Mouse (Mus musculus): Measurements from ENCODE around the gene Mroh8. TPM values are rescaled to one million over a fixed set of nuclear protein-coding genes. Genes with fewer than 3 reads are reported as not detected.
A peak's percentile ranks its signal among the peaks of the same experiment; 100 is the strongest.
"Not testable (repeated sequence)": the region's sequence is repeated elsewhere in the genome, so short reads cannot be mapped to it uniquely, and the experiment has no call there.

The Mroh8 gene
- total RNA-seq, 2 experiments from 2014 or later = not detected

DNA sequence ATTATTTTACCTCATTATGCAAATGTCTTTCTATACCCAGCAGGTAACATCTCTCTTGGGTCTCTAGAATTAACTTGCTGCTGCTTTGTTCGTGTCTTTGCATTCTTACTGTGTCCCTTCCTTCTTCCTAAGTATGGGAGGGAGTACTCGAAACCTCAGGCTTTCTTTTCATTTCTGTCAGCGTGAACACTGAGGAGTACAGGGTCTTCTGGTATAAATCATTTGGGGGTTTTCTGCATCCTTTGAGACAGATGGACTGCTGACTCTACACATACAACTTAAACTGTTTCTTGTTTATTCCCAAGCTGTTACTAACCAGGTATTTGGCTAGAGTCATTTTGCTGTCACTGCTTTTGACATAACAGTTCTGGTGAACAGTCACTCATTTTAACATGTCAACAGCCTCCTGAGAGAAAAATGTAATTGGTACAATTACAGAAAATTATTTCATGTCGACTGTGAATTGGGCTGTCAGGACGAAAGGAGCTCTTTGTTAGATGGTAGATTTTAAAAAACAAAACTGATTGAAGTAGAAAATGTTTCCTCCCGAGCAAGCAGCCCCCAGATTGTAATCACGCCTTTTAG, 16.8 kb upstream of the Mroh8 start:
- intact Hi-C loops (cut with DNase I) = no loop called here

DNA sequence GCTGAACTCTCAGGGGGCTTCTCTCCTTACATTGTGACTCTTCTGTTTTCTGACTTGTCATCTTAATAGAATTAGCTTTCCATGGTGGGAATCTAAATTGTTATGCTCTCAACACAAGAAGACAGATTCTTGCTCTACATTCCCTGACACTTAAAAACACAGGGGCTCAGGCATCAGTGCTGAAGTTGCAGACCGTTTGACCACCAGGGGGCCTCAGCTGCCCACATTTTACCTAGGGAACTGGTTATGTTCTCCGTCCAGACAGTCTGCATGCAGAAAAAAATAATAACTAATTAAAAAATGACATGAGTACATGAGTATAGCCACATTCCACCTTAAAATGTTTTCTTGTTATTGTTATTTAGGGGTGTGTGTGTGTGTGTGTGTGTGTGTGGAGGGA, 12.7 kb upstream of the Mroh8 start:
- peak; percentile 19 for DNase-seq (ENCODE audit: low spot score)
- intact Hi-C loops (cut with DNase I) = loop anchor here (2.0 kb wide), 1 partner anchor 167 kb away; no protein-coding TSS in a partner anchor

More for the DNA sequence above, 16.8 kb upstream of the Mroh8 start:
- DNase-seq (ENCODE audit: low spot score) = no peak

DNA sequence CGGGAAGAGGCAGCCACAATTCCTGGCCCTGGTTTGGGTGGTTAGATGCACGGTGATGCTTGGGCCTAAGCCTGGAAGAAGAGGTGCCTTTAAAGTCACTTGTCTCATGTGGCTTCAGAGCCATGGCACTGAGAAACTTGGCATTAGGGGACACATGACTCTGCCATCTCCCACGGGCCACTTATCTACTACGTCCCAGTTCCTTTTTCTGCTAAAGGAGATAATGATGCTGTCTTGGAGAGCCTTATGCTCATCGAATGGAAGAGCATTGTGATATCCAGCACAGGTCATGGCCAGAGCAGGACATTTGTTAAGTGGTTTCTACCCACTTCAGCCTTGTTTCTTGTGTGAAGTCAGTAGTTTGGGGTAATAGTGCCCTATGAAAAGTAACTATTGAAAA, 9.6 kb upstream of the Mroh8 start:
- DNase-seq (ENCODE audit: low spot score) = no peak
- intact Hi-C loops (cut with DNase I) = no loop called here

DNA sequence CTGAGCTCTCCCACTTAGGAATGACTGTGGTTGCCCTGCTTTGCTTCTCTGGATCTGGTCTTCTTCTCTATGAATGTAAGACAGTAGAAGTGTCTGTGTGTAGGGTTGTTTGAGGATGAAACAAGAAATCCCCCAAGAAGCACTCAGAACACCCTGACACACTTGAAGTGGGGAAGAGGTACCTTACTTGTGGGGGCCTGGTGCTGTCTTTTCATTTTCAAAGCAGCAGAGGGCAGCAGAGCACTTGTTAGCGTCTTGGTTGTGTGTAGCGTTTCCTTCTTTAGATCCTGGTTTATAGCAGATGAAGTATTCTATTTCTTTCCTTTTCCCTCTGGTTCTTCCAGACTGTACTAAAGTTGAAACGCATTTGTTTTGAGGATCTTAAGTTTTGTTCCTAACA, 8.2 kb upstream of the Mroh8 start:
- intact Hi-C loops (cut with DNase I) = no loop called here
- no peak for DNase-seq (ENCODE audit: low spot score)

DNA sequence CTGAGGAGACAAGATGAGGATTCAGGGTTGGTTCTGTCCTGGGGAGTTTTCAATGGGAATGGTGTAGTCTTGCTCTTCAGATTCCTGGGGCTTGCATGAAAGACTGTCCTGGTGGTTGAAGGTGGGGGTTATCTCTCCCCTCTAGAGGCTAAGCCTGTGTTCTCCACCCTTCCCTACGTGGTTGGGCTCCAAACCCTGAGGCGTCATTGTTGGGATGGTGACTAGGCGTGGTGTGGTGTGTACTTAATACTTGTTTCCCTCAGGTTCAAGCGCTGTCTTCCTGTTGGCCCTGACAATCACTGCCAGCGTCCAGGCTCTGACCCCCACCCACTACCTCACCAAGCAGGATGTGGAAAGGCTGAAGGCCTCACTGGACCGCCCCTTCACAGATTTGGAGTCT, 4.0 kb upstream of the Mroh8 start:
- intact Hi-C loops (cut with DNase I) = no loop called here
- no peak for DNase-seq (ENCODE audit: low spot score)

DNA sequence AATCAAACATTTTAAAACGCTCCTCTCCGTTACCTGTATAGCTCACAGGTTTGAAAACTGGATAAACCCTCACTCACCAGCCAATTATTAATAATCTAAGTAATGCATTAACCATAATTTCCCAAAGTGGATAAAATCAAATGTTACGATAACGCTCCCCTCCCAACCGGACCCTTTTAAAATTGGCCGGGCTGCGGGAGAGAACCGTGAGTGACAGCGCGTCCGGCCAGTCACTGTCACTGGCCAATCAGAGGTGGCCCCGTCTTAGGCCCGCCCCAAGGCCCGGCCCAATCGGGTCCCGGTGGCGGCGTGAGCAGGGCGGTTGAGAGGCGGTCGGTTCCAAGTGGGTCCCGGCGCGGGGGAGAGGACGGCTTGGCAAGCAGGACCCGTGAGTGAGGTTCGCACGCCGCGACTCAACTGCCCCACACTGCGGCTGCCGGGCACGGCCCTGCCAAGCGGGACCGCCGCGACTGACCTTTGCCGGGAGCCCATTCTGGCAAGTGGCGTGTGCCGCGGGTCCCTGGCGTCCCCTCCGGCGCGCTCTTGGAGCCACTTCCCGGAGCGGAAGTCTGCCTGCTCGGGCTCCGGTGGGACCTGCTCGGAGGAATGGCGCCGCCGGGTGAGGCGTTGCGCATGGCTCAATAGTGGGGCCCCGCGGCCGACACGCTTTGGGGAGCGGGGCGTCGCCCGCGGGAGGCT, 483 bp downstream of the Mroh8 start, which contains the start of gene Rpn2:
Gene Rpn2 (plus strand): TSS at position 301 of the 699 bp plus-strand sequence.
- intact Hi-C loops (cut with DNase I) = loop anchor here (5.0 kb wide), 1 partner anchor 72 kb away; no protein-coding TSS in a partner anchor
- DNase-seq (ENCODE audit: low spot score) = peak; percentile 95

DNA sequence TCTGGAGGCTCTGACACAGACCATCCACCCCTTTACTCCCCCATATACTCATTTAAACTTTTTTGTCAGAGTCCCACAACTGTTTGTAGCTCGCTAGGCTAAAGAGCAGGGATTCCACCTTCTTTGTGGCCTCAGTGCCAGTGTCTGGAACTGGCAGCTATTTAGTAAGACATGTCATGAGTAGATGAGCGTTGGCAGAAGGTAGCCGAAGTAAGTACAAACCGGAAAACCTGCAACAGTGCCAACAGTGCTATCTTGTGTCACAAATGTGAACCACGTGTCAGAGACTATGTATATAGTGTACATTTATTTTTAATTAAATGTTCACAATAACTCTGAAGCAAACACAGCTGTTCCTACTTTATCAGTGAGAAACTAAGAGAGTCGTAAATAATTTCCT, 15.5 kb downstream of the Mroh8 start:
- intact Hi-C loops (cut with DNase I) = no loop called here
- no peak for DNase-seq (ENCODE audit: low spot score)

DNA sequence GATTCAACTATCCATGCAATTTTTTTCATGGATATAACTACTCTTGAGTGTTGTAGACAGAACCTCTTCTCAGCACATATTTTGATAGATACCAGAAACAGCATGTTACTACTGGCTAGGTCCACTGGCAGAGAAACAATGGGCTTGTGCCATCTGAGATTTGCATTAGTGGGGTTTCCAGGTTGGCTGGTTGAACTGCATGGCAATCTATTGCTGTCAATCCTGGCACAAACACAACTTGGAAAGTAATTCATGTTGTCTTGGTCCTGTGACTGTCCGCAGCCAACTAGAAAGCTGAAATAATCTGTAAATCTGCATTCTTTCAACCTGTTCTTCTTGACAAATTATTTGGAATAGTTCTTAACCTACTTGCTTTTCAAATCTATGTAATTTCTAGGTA, 16.2 kb downstream of the Mroh8 start:
- intact Hi-C loops (cut with DNase I) = no loop called here
- DNase-seq (ENCODE audit: low spot score) = no peak

DNA sequence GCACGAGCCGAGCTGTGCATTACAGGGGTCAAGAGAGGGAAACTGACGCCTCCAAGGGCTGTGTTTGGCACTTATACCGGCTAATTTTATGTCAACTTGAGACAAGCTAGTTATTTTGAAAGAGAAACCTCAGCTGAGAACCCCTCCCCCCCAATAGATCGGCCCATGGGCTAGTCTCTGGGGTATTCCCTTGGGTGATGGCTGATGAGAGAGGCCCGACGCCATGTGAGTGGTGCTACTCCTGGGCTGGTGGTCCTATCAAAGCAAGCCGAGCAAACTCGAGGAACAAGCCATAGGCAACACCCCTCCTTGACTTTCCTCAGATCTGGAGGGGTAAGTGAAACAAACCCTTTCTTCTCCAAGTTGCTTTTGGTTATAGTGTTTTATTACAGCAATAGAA, 16.8 kb downstream of the Mroh8 start:
- intact Hi-C loops (cut with DNase I) = no loop called here

DNA sequence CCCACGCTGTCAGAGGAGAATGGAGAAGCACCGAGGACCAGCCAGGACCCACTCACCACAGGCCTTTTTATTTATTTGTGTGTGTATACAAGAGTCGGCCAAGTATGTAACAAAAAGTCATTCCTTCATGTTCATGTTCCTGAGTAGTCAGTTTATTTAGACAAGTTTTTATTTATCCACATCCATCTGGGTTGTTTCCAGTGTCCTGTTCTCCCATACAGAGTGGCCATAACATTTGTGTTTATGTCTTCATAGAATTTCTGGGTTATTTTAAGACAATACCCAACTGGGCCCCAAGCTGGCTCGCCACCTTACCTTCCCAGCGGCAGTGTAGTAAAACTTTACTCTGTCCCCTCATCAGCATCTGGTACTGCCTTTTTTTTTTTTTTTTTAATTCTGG, 17.4 kb downstream of the Mroh8 start:
- no peak for DNase-seq (ENCODE audit: low spot score)
- intact Hi-C loops (cut with DNase I) = no loop called here

More for the DNA sequence above, 16.8 kb downstream of the Mroh8 start:
- DNase-seq (ENCODE audit: low spot score) = no peak

DNA sequence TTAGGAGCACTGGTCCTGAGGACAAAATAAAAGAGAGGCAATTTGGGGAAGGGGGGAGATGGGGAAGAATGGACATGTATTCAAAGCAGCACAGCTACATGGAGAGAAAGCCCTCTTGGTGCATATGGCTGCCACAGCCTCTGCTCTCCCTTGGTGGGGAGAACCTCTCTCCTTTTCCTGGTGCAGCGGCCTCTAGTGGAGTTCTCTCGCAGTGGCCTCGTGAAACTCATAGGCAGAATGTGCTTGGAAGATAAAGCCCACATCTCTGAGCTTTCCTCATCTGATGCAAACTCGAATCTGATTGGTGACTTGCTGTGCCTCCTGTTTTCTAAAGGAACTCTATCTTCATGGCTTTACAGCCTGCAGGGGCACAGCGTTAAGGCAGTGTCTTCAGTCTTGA, 19.6 kb downstream of the Mroh8 start:
- DNase-seq (ENCODE audit: low spot score) = no peak
- intact Hi-C loops (cut with DNase I) = no loop called here

DNA sequence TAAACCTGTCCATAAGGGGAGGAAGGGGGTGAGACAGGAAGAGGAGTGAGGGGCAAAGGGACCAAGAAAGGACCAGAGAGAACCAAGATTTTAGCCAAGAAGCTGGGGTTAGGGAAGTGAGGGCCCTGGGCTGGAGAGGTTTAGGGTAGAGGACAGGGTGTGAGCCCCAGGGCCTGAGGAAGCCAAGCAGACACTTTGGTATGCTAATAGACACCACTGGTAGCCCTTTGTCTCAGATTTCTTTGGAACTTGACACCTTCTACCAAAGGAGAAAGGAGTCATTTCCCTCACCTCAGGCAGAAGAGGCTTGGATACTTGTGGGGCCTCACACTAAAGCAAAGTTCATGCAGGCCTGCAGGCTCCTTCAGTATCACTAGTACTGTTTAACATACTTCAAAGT, 31.2 kb downstream of the Mroh8 start:
- intact Hi-C loops (cut with DNase I) = no loop called here
- DNase-seq (ENCODE audit: low spot score) = no peak

DNA sequence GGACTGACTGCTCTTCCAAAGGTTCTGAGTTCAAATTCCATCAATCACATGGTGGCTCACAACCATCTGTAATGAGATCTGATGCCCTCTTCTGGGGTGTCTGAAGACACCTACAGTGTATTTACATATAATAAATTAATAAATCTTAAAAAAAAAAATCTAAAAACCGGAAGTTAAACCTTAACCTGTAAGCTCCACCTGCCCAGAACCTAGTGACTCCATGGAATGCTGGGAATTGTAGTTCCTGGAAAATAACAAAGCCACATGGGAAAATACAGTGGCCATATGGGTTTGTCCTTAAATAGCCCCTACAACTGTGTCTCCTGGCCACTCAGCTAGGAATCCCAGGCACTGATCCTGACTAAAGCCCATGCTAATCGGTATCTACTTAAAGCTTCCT, 33.7 kb downstream of the Mroh8 start:
- intact Hi-C loops (cut with DNase I) = no loop called here
- DNase-seq (ENCODE audit: low spot score) = no peak

DNA sequence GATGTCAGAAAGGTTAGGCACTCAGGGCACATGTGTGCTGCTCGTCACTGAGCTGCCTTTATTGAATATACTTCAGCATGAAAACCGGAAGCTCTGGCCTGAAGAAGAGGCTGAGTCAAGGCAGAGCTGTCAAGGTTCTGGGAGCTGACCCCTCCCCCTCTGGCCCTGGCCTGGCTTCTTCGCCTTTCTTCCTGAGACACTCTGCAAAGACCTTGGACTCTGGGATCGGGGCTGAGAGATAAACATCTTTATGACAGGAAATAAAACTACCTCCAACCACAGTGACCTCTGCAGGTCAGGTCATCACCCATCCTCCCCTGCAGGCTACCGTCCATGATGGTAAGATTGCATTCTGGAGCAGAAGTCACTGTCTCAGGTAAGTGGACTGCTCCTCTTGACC, 34.3 kb downstream of the Mroh8 start:
- DNase-seq (ENCODE audit: low spot score) = no peak
- intact Hi-C loops (cut with DNase I) = no loop called here

DNA sequence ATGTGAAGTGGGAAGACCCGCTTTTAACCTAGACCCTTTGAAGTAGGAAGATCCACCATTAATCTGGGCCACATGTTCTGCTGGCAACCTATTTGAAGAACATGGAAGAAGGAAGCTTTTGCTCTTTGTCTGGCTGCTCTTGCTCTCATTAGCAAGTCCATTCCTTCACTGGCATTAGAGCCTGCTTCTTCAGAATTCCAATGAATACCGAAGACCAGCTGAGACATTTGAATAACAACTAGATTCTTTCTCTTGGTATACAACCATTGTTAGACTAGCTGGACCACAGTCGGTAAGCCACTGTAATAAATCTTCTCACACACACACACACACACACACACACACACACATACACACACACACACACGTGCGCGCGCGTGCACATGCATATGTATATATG, 43.4 kb downstream of the Mroh8 start:
- no peak for DNase-seq (ENCODE audit: low spot score)
- intact Hi-C loops (cut with DNase I) = no loop called here

DNA sequence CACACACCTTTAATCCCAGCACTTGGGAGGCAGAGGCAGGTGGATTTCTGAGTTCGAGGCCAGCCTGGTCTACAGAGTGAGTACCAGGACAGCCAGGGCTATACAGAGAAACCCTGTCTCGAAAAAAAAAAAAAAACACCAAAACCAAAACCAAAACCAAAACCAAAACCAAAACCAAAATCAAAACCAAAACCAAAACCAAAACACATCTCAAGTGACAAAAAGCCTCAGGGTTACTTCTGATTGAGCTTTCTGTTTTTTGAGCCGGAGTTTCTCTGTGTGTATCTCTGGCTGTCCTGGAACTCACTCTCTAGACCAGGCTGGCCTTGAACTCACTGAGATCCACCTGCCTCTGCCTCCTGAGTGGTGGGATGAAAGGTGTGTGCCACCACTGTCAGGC, 57.4 kb downstream of the Mroh8 start:
- DNase-seq (ENCODE audit: low spot score); intact Hi-C loops (cut with DNase I): not testable (repeated sequence)

DNA sequence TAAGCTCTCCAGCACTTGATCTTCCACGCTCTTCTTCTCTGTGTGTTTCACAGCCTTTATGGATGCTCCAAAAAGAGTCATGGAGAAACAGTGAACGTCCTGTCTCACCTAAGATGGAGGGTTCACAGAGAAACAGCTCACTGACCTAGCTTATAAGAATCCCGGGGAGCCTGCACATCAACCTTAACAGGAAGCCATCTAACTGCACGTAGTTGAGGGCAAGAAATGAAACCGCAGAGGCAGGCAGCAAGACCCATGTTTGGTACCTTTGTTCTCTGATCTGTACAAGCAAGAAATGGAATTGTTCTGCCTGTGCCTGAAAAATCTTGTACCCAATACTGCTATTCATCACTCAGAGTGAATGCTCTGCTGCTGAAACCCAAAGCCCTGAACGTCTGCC, 59.2 kb downstream of the Mroh8 start:
- intact Hi-C loops (cut with DNase I) = no loop called here
- DNase-seq (ENCODE audit: low spot score) = no peak

DNA sequence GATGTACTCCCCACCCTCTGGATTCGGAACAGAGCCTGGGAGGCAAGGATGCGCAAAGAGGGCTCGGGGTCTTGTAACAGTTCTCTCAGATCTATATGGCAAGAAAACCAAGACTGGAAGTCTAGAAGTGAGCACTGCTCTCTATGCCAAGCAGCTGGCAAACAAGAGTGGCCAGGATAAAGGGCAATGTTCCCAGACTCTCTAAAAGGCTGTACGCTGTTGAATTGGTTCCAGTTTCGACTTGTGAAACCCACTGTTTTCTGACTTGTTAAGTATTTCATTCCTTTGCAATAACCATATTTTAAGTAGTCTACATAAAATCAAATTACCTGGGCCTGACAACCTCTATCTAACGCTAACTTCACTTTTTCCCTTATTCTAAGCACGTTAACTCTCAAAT, 67.6 kb downstream of the Mroh8 start:
- intact Hi-C loops (cut with DNase I) = no loop called here
- no peak for DNase-seq (ENCODE audit: low spot score)

DNA sequence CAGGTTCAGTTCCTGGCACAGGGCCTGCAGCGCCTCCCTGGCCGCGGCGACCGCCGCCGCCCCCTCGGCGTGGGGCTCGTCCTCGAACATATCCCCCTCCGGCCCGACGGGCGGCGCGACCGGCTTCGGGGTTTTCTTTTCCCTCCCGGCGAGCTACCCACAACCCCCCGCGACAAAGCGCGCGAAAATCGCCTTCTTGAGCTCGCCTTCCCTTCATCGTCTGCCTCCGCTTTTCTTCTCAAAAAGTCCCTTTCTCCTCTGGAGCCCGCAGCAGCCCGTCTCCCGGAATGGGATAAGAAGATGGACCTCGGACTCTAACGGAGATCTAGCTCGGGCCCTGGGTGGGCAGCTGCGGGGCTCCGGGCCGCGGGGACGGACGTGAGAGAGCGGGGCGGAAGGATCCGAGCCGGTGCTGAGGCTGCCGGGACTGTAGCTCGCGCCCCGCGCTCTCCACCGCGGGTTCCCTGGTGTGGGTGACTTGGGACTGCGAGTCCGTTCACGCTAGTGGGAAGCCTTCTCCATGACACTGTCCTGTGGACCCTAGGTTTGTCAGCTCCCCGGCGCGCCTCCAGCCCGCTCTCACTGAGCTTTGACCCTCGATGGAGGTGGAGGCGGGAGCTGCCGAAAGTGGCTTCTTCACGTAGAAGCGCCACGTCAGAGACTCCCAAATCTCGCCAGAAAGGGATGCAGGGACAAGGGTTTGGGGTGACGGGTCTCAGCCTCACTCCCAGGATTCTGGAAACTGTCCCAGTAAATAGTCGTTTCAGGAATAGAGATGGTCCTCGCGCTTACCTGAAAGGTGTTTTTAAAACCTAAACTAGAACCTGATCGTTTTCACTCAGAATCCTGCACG, 74.8 kb downstream of the Mroh8 start, which contains the start of gene Rbl1:
Gene Rbl1 (minus strand): TSS at position 169 of the 853 bp plus-strand sequence.
- intact Hi-C loops (cut with DNase I) = loop anchor here (5.0 kb wide), 1 partner anchor 73 kb away; the partner anchor contains the start of genes Mroh8 and Rpn2
- DNase-seq (ENCODE audit: low spot score) = peak; percentile 77

DNA sequence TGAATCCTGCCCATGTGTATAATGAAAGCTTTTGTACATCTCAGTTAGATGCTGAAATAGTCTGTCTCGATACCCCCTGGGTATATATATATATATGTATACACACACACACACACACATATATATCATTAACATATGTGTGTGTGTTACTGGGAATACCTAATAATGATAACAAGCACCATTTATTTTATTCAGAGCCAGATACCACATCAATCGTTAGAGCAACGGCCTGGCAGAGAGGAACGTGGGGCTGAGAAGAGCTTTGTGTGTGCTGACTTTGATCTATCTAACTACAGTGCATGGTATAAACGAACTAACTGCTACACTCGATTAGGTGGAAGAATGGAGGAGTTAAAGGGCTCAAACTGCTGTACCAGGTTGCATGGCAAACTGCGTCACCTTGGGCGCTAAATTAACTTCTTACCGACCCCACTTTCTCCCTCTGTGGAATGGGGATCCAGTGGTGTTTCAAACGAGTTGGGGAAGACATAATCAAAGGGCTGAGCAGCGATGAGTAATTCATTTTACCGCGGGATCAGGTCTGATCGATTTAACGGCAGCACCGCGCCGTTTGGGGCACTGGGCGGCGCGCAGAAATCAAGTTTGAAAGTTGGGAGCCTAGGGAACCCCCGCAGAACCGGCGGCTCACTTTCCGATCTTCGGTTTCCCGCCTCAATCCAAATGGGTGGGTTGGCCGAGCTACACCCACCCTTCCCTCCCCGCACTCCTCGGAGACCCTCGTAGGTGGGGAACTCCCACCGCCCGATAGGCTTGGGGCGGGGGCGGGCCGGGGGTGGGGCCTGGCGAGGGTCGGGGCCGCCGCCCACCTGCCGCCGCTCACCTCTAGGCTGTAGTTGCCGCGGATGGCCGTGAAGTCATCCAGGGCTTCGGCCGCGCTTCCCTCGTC, 75.6 kb downstream of the Mroh8 start:
- no peak for DNase-seq (ENCODE audit: low spot score)
- intact Hi-C loops (cut with DNase I) = no loop called here
